Mouse (Mus musculus): ENCODE measurements around the gene Nudt22.

DNA sequence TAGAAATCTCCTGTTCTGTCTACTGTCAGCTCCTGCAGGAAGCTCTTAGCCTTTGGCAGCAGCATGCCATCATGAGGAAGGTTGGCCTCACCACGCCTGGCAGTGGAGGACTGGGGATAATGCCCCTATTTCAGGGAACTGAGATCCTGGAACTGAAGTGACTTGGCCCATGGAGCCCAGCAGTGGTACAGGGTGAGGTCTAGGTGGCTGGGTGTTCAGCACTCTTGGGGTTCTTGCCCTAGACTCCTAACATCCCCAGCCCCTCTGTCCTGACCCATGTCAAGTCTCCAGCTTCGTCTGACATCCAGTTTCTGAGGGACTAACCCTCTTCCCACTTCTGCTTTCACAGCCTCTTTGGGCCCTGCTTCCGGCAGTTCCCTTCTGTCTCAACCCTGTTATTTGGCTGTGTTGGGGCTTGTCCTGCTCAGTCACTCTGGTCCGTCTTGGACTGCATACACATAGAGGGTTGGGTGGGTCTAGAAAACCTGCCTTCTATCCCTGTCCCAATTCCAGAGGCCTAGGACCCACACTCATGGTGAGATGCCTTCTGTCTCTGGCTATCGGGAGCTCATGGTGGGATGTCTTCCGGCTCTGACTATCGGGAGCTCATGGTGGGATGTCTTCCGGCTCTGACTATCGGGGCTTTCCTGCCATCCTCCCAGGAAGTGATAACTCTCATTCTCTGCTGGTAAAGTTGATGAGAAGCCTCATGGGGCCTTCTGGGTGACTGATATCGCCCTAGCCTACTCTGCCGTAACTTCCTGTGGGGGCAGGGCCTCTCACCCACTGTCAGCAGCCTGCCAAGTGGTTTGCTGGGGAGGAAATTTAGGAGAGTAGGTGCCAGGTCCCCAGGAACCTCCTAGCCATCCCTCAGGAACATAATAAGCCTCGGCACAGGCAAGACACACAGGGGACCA, 21.9 kb upstream of the Nudt22 start:
- no peak for TF ChIP-seq CTCF (IDR thresholded peaks at IDR 0.05; ENCODE audit: extremely low read depth, insufficient read depth, insufficient read length, insufficient replicate concordance)
- peak; percentile 20; the same call in 1 of the 2 replicates for TF ChIP-seq POLR2A (IDR thresholded peaks at IDR 0.05; ENCODE audit: low read depth, low read length)

Measured in spleen, adult 2 months (tissue).